Mouse (Mus musculus) neural tube, embryonic 15.5 days (tissue): Measurements from ENCODE around the gene Zfand6. TPM values are rescaled to one million over a fixed set of nuclear protein-coding genes. Genes with fewer than 3 reads are reported as not detected.

Experiments used
- ATAC-seq: fragments of 200-750 bp; cut with Nextera tagmentation; 2 replicates; pipeline ENCODE4 v1.8.0; 2017; ENCODE audit warnings: mild to moderate bottlenecking, moderate TSS enrichment, moderate library complexity; ENCODE audit not compliant: low FRiP score
- H3K27ac ChIP-seq: fragments of 300-500 bp; sonication (generic); replicated peaks from 2 replicates; pipeline ENCODE4 v1.5.1; 2015; ENCODE audit warnings: mild to moderate bottlenecking, inconsistent platforms
- H3K27me3 ChIP-seq: fragments of 300-500 bp; sonication (generic); replicated peaks from 2 replicates; pipeline ENCODE4 v1.6.1; 2015; ENCODE audit warnings: inconsistent platforms
- H3K36me3 ChIP-seq: fragments of 300-500 bp; sonication (generic); 2 replicates; pipeline ENCODE4 v1.6.1; 2015; ENCODE audit warnings: inconsistent platforms
- H3K4me1 ChIP-seq: fragments of 300-500 bp; sonication (generic); 2 replicates; pipeline ENCODE4 v1.6.1; 2015; ENCODE audit warnings: inconsistent platforms
- H3K4me2 ChIP-seq: fragments of 300-500 bp; sonication (generic); 2 replicates; pipeline ENCODE4 v1.6.1; 2015; ENCODE audit warnings: inconsistent platforms, mild to moderate bottlenecking, moderate library complexity
- H3K4me3 ChIP-seq: fragments of 300-500 bp; sonication (generic); replicated peaks from 2 replicates; pipeline ENCODE4 v1.5.1; 2015; ENCODE audit warnings: mild to moderate bottlenecking, inconsistent platforms
- H3K9ac ChIP-seq: fragments of 300-500 bp; sonication (generic); replicated peaks from 2 replicates; pipeline ENCODE4 v1.6.1; 2015; ENCODE audit warnings: mild to moderate bottlenecking, inconsistent platforms
- H3K9me3 ChIP-seq: fragments of 300-500 bp; sonication (generic); replicated peaks from 2 replicates; pipeline ENCODE4 v1.6.1; 2016; ENCODE audit warnings: inconsistent platforms
- WGBS: fragments of 180-500 bp; shearing (Covaris S2); methylation state at CpG from one replicate; pipeline ENCODE4 v1.1.7; 2015; ENCODE audit warnings: mixed read lengths; 5-methylcytosine and 5-hydroxymethylcytosine counted together
- polyA plus RNA-seq: library from polyadenylated mRNA; unstranded; fragments of >200 nt; fragmentation: Nextera tagmentation; extraction: Ambion mirVana; gene quantifications from 2 replicates; pipeline ENCODE4 v1.2.1, GENCODE M21; 2015

Zfand6 gene
- polyA plus RNA-seq, 1 experiment from 2014 or later = 217 TPM

DNA sequence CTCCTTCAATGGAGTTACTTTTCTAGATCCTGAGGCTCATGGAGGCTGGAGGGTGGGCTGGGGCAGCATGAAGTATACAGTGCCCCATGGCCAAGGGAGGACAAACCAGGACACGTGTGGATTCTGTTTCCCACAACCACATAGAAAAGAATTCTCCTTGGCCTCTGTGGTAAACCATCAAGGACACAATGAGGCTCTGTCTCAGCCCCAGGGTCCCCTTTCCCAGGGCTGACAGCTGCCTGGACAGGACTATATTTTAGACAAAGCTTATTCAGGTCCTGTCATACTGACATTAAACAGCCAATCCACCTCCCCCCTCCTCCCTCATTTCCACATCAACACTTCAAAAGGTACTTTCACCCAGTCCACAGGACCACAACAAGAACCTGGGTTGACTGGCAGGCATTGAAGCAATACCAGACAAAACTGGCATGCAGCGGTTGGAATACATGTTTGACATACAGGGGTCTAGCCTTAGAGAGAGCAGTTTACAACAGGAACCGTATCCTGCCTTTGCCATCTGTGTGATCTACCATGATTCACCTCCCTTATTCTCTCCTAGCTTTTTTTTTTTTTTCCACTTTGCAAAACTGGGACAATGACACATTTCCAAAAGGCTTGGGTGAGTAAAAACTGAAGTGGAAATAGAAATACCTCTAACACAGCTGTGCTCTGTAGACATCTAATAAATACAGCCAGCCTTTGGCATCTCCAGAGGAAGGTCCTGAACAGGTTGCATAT is 103.2 kb downstream of the Zfand6 start:
- WGBS = 51% methylated on average over 3 of the region's 3 CpGs
- H3K36me3 ChIP-seq = no peaks in the 10 kb centered on the region
- no peak overlapping the region for H3K4me2 ChIP-seq
- H3K4me1 ChIP-seq = no peaks in the 10 kb centered on the region
- no peak overlapping the region for H3K9ac ChIP-seq
- H3K4me3 ChIP-seq = no peak overlapping the region
- ATAC-seq = no peak
- H3K27me3 ChIP-seq = no peaks in the 10 kb centered on the region
- no peaks in the 10 kb centered on the region for H3K9me3 ChIP-seq
- no peak overlapping the region for H3K27ac ChIP-seq

DNA sequence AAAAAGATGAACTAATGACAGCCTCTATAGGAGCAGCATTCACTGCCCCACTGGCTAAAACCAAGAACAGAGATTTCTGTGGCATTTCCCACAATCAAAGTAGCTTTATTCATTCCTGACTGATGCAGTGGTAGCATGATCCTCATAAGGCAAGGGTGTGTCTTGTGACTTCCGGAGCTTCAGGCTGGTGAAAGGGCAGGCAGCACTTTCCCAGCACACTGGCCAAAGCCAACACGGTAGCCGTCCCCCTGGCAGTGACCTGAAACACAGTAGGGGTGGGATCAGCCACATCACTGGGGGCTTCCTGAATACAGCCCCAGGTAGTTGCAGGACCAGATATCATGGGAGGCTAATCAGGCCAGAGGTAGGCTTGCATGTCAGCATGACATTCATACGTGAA is 104.7 kb downstream of the Zfand6 start:
- WGBS = 93% methylated on average over 4 of the region's 4 CpGs
- no peaks in the 10 kb centered on the region for H3K27me3 ChIP-seq
- H3K27ac ChIP-seq = no peak overlapping the region
- no peak for ATAC-seq
- no peak overlapping the region for H3K4me2 ChIP-seq
- H3K36me3 ChIP-seq = no peaks in the 10 kb centered on the region
- no peaks in the 10 kb centered on the region for H3K9me3 ChIP-seq
- no peak overlapping the region for H3K4me3 ChIP-seq
- H3K9ac ChIP-seq = no peak overlapping the region
- H3K4me1 ChIP-seq = no peaks in the 10 kb centered on the region

DNA sequence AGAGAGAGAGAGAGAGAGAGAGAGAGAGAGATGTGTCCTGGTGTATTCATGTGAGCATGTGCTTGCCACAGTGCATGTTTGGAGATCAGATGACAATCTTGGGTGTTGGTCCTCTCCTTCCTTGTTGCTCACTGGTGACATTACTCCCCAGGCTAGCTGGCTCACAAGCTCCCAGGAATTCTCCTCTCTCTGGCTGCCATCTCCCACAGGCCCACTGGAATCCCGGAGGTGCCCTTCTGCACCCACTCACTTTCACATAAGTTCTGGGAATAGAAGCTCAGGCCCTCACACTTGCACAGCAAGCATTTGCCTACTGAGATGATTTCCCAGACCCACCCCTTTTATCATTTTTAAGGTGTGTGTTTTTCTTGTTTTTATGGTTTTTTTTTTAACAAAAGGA is 110.0 kb downstream of the Zfand6 start:
- 85% methylated on average over 1 of the region's 1 CpGs for WGBS
- no peaks in the 10 kb centered on the region for H3K27me3 ChIP-seq
- no peak overlapping the region for H3K27ac ChIP-seq
- no peaks in the 10 kb centered on the region for H3K9me3 ChIP-seq
- H3K4me3 ChIP-seq = no peak overlapping the region
- no peaks in the 10 kb centered on the region for H3K4me1 ChIP-seq
- no peaks in the 10 kb centered on the region for H3K36me3 ChIP-seq
- ATAC-seq = no peak
- H3K9ac ChIP-seq = no peak overlapping the region
- no peak overlapping the region for H3K4me2 ChIP-seq

DNA sequence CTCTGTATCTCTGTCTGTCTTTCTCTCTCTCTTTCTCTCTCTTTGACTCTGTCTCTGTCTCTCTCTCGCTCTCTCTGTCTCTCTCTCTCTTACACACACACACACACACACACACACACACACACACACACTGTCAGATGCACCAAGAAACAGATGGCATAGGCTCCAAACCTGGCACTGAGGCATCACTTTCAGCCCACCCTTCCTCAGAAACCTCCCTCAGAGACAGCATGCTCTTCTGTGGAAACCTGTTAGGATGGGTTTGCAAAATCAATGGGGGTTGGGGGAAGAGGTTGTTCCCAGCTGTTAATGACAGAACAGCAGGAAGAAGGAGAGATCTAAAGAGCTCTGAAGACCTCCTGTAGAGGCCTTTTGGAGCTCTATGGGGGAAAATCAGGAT is 110.9 kb downstream of the Zfand6 start:
- H3K4me2 ChIP-seq = no peak overlapping the region
- ATAC-seq = no peak
- H3K27me3 ChIP-seq = no peaks in the 10 kb centered on the region
- no peak overlapping the region for H3K4me3 ChIP-seq
- H3K27ac ChIP-seq = no peak overlapping the region
- WGBS = 71% methylated on average over 1 of the region's 1 CpGs
- H3K36me3 ChIP-seq = no peaks in the 10 kb centered on the region
- H3K9ac ChIP-seq = no peak overlapping the region
- no peaks in the 10 kb centered on the region for H3K9me3 ChIP-seq
- no peaks in the 10 kb centered on the region for H3K4me1 ChIP-seq

DNA sequence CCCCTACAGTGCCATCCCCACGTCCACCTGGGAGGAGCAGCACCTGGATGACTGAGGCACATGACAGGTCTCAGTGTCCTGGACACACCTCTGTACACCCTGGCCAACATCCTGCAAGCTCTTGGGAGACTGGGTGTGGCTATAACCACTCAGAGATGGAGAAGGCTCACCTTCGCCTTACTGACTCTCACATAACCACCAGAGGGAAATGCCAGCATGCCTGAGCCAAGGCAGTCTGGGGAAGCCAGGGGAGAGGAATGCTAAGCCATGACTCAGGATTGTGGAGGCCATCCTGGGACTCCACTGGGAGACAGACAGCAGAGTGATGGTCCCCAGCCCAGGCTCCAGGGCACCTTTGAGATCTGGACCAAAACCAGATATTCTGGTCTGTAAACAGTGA is 112.7 kb downstream of the Zfand6 start:
- H3K9me3 ChIP-seq = no peaks in the 10 kb centered on the region
- H3K27me3 ChIP-seq = no peaks in the 10 kb centered on the region
- H3K27ac ChIP-seq = no peak overlapping the region
- 80% methylated on average over 2 of the region's 2 CpGs for WGBS
- no peak for ATAC-seq
- H3K4me1 ChIP-seq = no peaks in the 10 kb centered on the region
- no peak overlapping the region for H3K4me2 ChIP-seq
- H3K4me3 ChIP-seq = no peak overlapping the region
- H3K36me3 ChIP-seq = no peaks in the 10 kb centered on the region
- no peak overlapping the region for H3K9ac ChIP-seq

DNA sequence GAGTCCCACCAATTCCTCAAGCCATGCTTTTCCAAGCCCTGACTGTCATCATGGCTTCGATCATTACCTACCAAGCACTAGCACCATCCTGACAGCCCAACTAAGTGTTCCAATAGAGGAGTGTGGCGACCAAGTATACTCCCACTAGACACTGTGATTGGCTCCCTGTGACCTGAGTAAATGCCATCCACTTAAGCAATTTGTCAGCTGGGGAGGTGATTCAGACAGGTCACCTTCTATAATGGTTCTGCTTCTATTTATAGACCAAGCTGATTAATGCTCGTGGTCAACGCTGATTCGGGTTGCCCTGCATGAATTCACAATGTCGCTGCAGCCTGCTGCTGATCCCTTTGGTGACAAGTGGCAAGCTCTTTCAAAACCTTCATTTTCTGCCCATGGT is 123.6 kb downstream of the Zfand6 start:
- no peak for ATAC-seq

DNA sequence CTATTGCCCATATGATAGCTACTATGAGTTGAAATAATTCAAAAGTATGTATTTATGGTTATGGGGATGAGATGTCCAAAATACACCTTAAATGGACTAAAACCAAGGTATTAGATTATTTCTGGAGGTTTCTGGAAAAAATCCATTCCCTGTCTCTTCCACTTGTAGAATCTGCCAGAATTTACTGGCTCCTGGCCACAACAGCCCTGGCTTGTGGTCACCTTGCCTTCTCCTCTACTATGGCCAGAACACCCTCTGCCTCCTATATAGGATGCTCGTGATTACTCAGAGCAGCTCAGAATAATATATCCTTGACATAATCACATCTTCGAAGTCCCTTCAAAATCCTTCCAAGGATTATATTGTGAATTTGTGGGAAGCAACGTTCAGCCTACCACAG is 125.5 kb downstream of the Zfand6 start:
- no peak for ATAC-seq
- no peaks in the 10 kb centered on the region for H3K9me3 ChIP-seq
- no peaks in the 10 kb centered on the region for H3K4me1 ChIP-seq
- H3K4me3 ChIP-seq = no peak overlapping the region
- no peaks in the 10 kb centered on the region for H3K36me3 ChIP-seq
- 86% methylated on average over 3 of the region's 3 CpGs for WGBS
- no peak overlapping the region for H3K27ac ChIP-seq
- no peaks in the 10 kb centered on the region for H3K27me3 ChIP-seq
- no peak overlapping the region for H3K9ac ChIP-seq
- no peak overlapping the region for H3K4me2 ChIP-seq

More for the DNA sequence above, 123.6 kb downstream of the Zfand6 start:
- H3K4me1 ChIP-seq = no peaks in the 10 kb centered on the region
- no peak overlapping the region for H3K9ac ChIP-seq
- WGBS = 78% methylated on average over 6 of the region's 6 CpGs
- no peak overlapping the region for H3K4me2 ChIP-seq
- no peaks in the 10 kb centered on the region for H3K36me3 ChIP-seq
- H3K9me3 ChIP-seq = no peaks in the 10 kb centered on the region
- H3K27me3 ChIP-seq = no peaks in the 10 kb centered on the region
- no peak overlapping the region for H3K4me3 ChIP-seq
- H3K27ac ChIP-seq = no peak overlapping the region

Other genes with a start within 250 kb of the Zfand6 start
- 3.8 and 4.2 TPM in 2 replicates for gene Gm2115, start 161.0 kb downstream of the Zfand6 start, polyA plus RNA-seq
- gene Fah, start 83.2 kb downstream of the Zfand6 start, polyA plus RNA-seq = 12.3 and 12.6 TPM in 2 replicates
- gene Olfr291, start 163.6 kb upstream of the Zfand6 start, polyA plus RNA-seq = not detected in 2 replicates